Mouse (Mus musculus): ENCODE data around the gene Cpeb2.

Cpeb2 gene

GRCm38 (mm10) chr5:43232480-43233315 is at the start of gene Cpeb2:
Gene Cpeb2, plus strand, starts transcription at chr5:43233170.
- DNase-seq (ENCODE audit: low spot score): peak; percentile 92

GRCm38 (mm10) chr5:43183556-43183955 is 49.4 kb upstream of the Cpeb2 start:
- no peak for DNase-seq (ENCODE audit: low spot score)

- DNase-seq (ENCODE audit: low spot score): no peak
Measured at GRCm38 (mm10) chr5:43184834-43185233, 48.1 kb upstream of the Cpeb2 start.

- no peak for DNase-seq (ENCODE audit: low spot score)
Measured at GRCm38 (mm10) chr5:43185478-43185877, 47.5 kb upstream of the Cpeb2 start.

- no peak for DNase-seq (ENCODE audit: low spot score)
Measured at GRCm38 (mm10) chr5:43200686-43201085, 32.3 kb upstream of the Cpeb2 start.

- no peak for DNase-seq (ENCODE audit: low spot score)
Measured at GRCm38 (mm10) chr5:43206495-43207053, 26.4 kb upstream of the Cpeb2 start.

GRCm38 (mm10) chr5:43217468-43217867 is 15.5 kb upstream of the Cpeb2 start:
- DNase-seq (ENCODE audit: low spot score): no peak

GRCm38 (mm10) chr5:43217987-43218846 is 14.8 kb upstream of the Cpeb2 start:
- no peak for DNase-seq (ENCODE audit: low spot score)

GRCm38 (mm10) chr5:43218847-43219132 is 14.2 kb upstream of the Cpeb2 start:
- no peak for DNase-seq (ENCODE audit: low spot score)

- no peak for DNase-seq (ENCODE audit: low spot score)
Measured at GRCm38 (mm10) chr5:43223359-43223758, 9.6 kb upstream of the Cpeb2 start.

GRCm38 (mm10) chr5:43224245-43224644 is 8.7 kb upstream of the Cpeb2 start:
- DNase-seq (ENCODE audit: low spot score): no peak

GRCm38 (mm10) chr5:43226160-43226559 is 6.8 kb upstream of the Cpeb2 start:
- DNase-seq (ENCODE audit: low spot score): no peak

GRCm38 (mm10) chr5:43227607-43228006 is 5.4 kb upstream of the Cpeb2 start:
- no peak for DNase-seq (ENCODE audit: low spot score)

GRCm38 (mm10) chr5:43231061-43231460 is 1.9 kb upstream of the Cpeb2 start:
- no peak for DNase-seq (ENCODE audit: low spot score)

GRCm38 (mm10) chr5:43232149-43232479 is 856 bp upstream of the Cpeb2 start:
- no peak for DNase-seq (ENCODE audit: low spot score)

- peak; percentile 82 for DNase-seq (ENCODE audit: low spot score)
Measured at GRCm38 (mm10) chr5:43233316-43234181, 579 bp downstream of the Cpeb2 start.

- no peak for DNase-seq (ENCODE audit: low spot score)
Measured at GRCm38 (mm10) chr5:43234321-43235185, 1.6 kb downstream of the Cpeb2 start.

- DNase-seq (ENCODE audit: low spot score): no peak
Measured at GRCm38 (mm10) chr5:43235186-43235785, 2.3 kb downstream of the Cpeb2 start.

GRCm38 (mm10) chr5:43235997-43236396 is 3.0 kb downstream of the Cpeb2 start:
- no peak for DNase-seq (ENCODE audit: low spot score)

GRCm38 (mm10) chr5:43236476-43236875 is 3.5 kb downstream of the Cpeb2 start:
- DNase-seq (ENCODE audit: low spot score): no peak

- no peak for DNase-seq (ENCODE audit: low spot score)
Measured at GRCm38 (mm10) chr5:43237238-43237637, 4.3 kb downstream of the Cpeb2 start.
